Mouse (Mus musculus) intestine, embryonic 16.5 days (tissue): Measurements from ENCODE around the gene Gm37419. TPM values are rescaled to one million over a fixed set of nuclear protein-coding genes. Genes with fewer than 3 reads are reported as not detected.

Experiments
- ATAC-seq: fragments of 200-750 bp; cut with Nextera tagmentation; 2 replicates; pipeline ENCODE4 v1.8.0; 2017; ENCODE audit warnings: moderate TSS enrichment, moderate library complexity
- H3K27ac ChIP-seq: fragments of 300-500 bp; sonication (generic); 2 replicates; pipeline ENCODE4 v1.5.1; 2014; ENCODE audit warnings: mild to moderate bottlenecking, low read length
- H3K27me3 ChIP-seq: fragments of 300-500 bp; sonication (generic); replicated peaks from 2 replicates; pipeline ENCODE4 v1.6.1; 2014; ENCODE audit warnings: low read length, control low read depth, mixed read lengths; ENCODE audit not compliant: control insufficient read depth, insufficient read depth
- H3K36me3 ChIP-seq: fragments of 300-500 bp; sonication (generic); 2 replicates; pipeline ENCODE4 v1.6.1; 2014; ENCODE audit warnings: low read length, control low read depth; ENCODE audit not compliant: control insufficient read depth, insufficient read depth
- H3K4me1 ChIP-seq: fragments of 300-500 bp; sonication (generic); 2 replicates; pipeline ENCODE4 v1.6.1; 2014; ENCODE audit warnings: low read length, control low read depth, mixed read lengths; ENCODE audit not compliant: control insufficient read depth, insufficient read depth
- H3K4me2 ChIP-seq: fragments of 300-500 bp; sonication (generic); 2 replicates; pipeline ENCODE4 v1.6.1; 2014; ENCODE audit warnings: low read depth, low read length, control low read depth
- H3K4me3 ChIP-seq: fragments of 300-500 bp; sonication (generic); 2 replicates; pipeline ENCODE4 v1.5.1; 2014; ENCODE audit warnings: mild to moderate bottlenecking, low read length
- H3K9ac ChIP-seq: fragments of 300-500 bp; sonication (generic); 2 replicates; pipeline ENCODE4 v1.6.1; 2014; ENCODE audit warnings: low read depth, low read length
- H3K9me3 ChIP-seq: fragments of 300-500 bp; sonication (generic); 2 replicates; pipeline ENCODE4 v1.6.1; 2016; ENCODE audit warnings: low read length, control low read depth; ENCODE audit not compliant: control insufficient read depth
- WGBS: fragments of 180-500 bp; shearing (Covaris S2); extraction: QIAGEN DNeasy Blood & Tissue Kit; methylation state at CpG from one replicate; pipeline ENCODE4 v1.1.7; 2014; 5-methylcytosine and 5-hydroxymethylcytosine counted together
- polyA plus RNA-seq: library from polyadenylated mRNA; unstranded; fragments of >200 nt; fragmentation: Nextera tagmentation; extraction: Ambion mirVana; gene quantifications from 2 replicates; pipeline ENCODE4 v1.2.1, GENCODE M21; 2015

Gene Gm37419
- polyA plus RNA-seq, result not detected in 2 replicates

GRCm38 (mm10) chr16:23988466-23989208, at the start of gene Gm37419, which contains the start of gene Bcl6:
Gm37419 (plus strand) TSS chr16:23988482.
Bcl6 (minus strand) TSS chr16:23988852.
- peak; percentile 70 for ATAC-seq
- Histone ChIP-seq H3K4me3 (peak within 1 kb of the TSS; percentile 78), H3K9me3 (no peaks in the 10 kb centered on the region), H3K4me2 (peak within 1 kb of the TSS; percentile 87), H3K9ac (peak within 1 kb of the TSS; percentile 95), H3K36me3 (no peaks in the 10 kb centered on the region), H3K4me1 (peaks cover 28% of the 10 kb centered on the region), H3K27ac (peak within 1 kb of the TSS; percentile 98), H3K27me3 (no peaks in the 10 kb centered on the region)
- WGBS, result under 1% methylated on average over 67 of the region's 68 CpGs

DNA sequence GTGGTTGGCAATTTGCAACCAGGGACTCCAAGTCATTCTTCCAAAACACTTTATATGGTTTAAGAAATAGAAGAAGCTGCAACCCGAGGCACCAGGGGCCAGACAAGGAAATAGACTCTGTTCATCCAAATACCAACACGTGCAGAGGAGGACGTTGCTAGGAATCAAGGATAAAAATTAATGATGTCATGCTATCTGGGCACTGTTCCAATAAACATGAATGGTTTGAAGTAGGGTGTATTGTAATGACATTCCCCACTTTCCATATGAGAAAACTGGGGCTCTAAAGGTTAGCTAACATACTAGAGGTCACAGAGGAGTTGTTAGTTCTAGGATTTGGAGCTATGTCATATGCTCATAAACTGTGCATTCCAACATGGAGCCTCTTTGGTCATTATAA, 43.5 kb upstream of the Gm37419 start:
- ATAC-seq, result no peak
- Histone ChIP-seq H3K4me2 (no peak overlapping the region), H3K27me3 (no peaks in the 10 kb centered on the region), H3K4me3 (no peak overlapping the region), H3K4me1 (no peaks in the 10 kb centered on the region), H3K36me3 (no peaks in the 10 kb centered on the region), H3K27ac (no peak overlapping the region), H3K9me3 (no peaks in the 10 kb centered on the region), H3K9ac (no peak overlapping the region)
- WGBS, result 28% methylated on average over 3 of the region's 3 CpGs

DNA sequence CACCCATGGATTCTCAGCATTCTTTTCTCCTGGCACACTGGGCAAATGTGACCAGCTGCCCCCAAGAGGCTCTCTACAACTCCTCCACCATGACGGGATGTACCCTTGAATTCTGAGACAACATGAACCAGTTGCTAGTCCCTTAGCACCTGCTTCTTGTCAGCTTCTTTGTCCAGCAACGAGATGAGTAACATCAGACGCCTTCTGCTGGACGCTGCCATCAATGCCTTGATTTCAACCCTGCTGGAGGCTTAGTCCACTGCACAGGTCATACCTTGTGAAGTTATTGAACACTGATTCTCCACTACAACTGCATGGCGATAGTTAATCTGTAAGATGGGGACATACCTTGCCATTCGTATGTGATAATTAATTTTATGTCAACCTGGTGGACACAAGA, 40.6 kb upstream of the Gm37419 start:
- H3K4me1 ChIP-seq, result no peaks in the 10 kb centered on the region
- H3K27ac ChIP-seq, result no peak overlapping the region
- no peak overlapping the region for H3K9ac ChIP-seq
- no peaks in the 10 kb centered on the region for H3K9me3 ChIP-seq
- no peaks in the 10 kb centered on the region for H3K36me3 ChIP-seq
- H3K27me3 ChIP-seq, result no peaks in the 10 kb centered on the region
- no peak for ATAC-seq
- no peak overlapping the region for H3K4me3 ChIP-seq
- H3K4me2 ChIP-seq, result no peak overlapping the region
- WGBS, result 84% methylated on average over 6 of the region's 6 CpGs

DNA sequence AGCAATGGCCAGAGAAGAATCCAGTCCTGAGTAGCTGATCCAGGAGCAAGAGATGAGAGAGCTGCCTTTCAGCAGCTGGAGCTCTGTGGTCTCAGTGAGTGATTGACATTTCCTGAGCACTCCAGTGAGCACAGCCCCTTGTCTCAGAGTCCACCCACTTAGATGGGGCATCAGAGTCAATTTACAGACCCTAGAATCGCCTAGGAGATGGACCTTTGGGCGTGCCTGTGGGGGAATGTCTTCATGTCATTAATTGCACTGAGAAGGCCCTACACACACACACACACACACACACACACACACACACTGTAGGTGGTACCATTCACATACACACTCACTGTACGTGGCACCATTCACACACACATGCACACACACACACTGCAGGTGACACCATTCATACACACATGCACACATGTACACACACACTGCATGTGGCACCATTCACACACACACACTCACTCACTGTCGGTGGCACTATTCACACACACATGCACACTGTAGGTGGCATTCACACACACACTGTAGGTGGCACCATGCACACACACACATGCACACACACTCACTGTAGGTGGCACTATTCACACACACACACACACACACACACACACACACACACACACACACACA, 36.1 kb upstream of the Gm37419 start:
- H3K36me3 ChIP-seq, result no peaks in the 10 kb centered on the region
- no peaks in the 10 kb centered on the region for H3K27me3 ChIP-seq
- no peaks in the 10 kb centered on the region for H3K4me1 ChIP-seq
- no peaks in the 10 kb centered on the region for H3K9me3 ChIP-seq
- H3K27ac ChIP-seq, result no peak overlapping the region
- no peak overlapping the region for H3K4me2 ChIP-seq
- no peak overlapping the region for H3K9ac ChIP-seq
- ATAC-seq, result no peak
- H3K4me3 ChIP-seq, result no peak overlapping the region
- WGBS, result 85% methylated on average over 4 of the region's 4 CpGs

DNA sequence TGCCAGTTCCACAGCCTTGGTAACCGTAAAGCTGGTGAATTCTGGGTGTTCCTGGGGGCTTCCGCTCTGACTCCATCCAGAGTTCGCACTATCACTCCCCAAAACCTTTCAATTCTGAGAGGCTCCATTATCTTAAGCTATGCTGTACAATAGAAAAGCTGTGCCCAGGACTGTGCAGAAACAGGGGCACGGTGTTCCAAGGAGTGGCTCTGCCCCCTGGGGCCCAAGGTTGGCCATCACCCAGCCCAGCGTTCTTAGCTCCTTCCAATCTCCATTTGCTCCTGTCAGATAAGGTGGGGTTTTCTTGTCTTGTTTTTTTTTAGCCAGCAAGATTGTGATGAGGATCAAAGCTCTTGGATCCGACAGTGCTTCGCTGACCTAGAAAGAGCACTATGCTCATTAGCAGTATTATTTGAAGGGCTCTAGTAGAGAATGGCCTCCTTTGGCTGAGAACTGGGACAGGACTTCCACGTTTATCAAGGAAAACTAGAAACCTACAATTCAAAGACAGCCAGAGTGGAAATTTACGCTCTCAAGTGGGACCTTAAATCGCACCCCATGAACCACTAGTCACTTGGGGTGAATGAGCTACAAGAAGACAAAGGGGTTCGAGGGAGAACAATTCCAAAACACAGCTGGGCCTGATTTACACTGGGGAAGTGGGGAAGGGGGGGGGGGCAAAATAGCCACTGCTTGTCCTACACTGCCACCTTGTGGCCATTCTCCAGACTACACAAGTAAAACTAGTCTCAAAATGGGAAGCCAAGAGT, 34.9 kb upstream of the Gm37419 start:
- no peaks in the 10 kb centered on the region for H3K27me3 ChIP-seq
- H3K27ac ChIP-seq, result no peak overlapping the region
- no peak for ATAC-seq
- 49% methylated on average over 11 of the region's 11 CpGs for WGBS
- H3K36me3 ChIP-seq, result no peaks in the 10 kb centered on the region
- no peaks in the 10 kb centered on the region for H3K9me3 ChIP-seq
- no peak overlapping the region for H3K4me2 ChIP-seq
- no peak overlapping the region for H3K4me3 ChIP-seq
- no peak overlapping the region for H3K9ac ChIP-seq
- H3K4me1 ChIP-seq, result no peaks in the 10 kb centered on the region

DNA sequence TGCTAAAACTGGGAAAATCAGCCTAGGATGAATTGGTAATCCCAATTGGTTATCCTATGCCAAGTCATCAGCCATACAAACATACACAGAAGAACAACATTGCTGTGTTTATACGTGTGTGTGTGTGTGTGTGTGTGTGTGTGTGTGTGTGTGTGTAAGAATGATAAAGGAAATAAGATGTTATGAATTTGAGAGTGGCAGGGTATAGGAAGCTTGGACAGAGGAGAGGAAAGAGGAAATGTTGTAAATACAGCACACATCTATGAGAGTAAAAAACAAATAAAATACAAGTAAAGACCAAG, 34.4 kb upstream of the Gm37419 start:
- WGBS, result 3% methylated on average over 1 of the region's 1 CpGs
- Histone ChIP-seq H3K27me3 (no peaks in the 10 kb centered on the region), H3K4me2 (no peak overlapping the region), H3K4me3 (no peak overlapping the region), H3K9ac (no peak overlapping the region), H3K27ac (no peak overlapping the region), H3K4me1 (no peaks in the 10 kb centered on the region), H3K36me3 (no peaks in the 10 kb centered on the region), H3K9me3 (no peaks in the 10 kb centered on the region)
- ATAC-seq, result no peak

DNA sequence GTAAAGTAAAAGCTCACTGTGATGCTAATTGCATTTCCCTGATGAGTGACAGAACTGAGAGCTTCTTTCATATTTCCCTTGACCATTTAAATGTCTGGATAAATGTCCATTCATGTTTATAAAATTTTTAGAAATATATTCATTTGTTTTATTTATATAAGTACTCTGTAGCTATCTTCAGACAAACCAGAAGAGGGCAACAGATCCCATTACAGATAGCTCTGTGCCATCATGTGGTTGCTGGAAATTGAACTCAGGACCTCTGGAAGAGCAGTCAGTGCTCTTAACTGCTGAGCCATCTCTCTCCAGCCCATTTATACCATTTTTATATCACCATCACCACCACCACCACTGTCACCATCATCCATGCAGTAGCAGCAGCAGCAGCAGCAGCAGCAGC, 29.3 kb upstream of the Gm37419 start:
- no peaks in the 10 kb centered on the region for H3K27me3 ChIP-seq
- H3K27ac ChIP-seq, result no peak overlapping the region
- H3K4me1 ChIP-seq, result no peaks in the 10 kb centered on the region
- no peaks in the 10 kb centered on the region for H3K36me3 ChIP-seq
- no peak for ATAC-seq
- H3K4me2 ChIP-seq, result no peak overlapping the region
- H3K4me3 ChIP-seq, result no peak overlapping the region
- H3K9ac ChIP-seq, result no peak overlapping the region
- H3K9me3 ChIP-seq, result no peaks in the 10 kb centered on the region

- no peak overlapping the region for H3K4me3 ChIP-seq
- no peaks in the 10 kb centered on the region for H3K27me3 ChIP-seq
- 0 out of 2 replicates have a peak, but pooled peaks cover 1% of the 10 kb centered on the region for H3K36me3 ChIP-seq
- H3K4me1 ChIP-seq, result no peaks in the 10 kb centered on the region
- H3K9ac ChIP-seq, result no peak overlapping the region
- peak; percentile 46; the same call in 1 of the 2 replicates for ATAC-seq
- no peak overlapping the region for H3K27ac ChIP-seq
- no peaks in the 10 kb centered on the region for H3K9me3 ChIP-seq
- no peak overlapping the region for H3K4me2 ChIP-seq
- WGBS, result 80% methylated on average over 2 of the region's 2 CpGs
Observed at GRCm38 (mm10) chr16:23962401-23962800, 25.9 kb upstream of the Gm37419 start.

DNA sequence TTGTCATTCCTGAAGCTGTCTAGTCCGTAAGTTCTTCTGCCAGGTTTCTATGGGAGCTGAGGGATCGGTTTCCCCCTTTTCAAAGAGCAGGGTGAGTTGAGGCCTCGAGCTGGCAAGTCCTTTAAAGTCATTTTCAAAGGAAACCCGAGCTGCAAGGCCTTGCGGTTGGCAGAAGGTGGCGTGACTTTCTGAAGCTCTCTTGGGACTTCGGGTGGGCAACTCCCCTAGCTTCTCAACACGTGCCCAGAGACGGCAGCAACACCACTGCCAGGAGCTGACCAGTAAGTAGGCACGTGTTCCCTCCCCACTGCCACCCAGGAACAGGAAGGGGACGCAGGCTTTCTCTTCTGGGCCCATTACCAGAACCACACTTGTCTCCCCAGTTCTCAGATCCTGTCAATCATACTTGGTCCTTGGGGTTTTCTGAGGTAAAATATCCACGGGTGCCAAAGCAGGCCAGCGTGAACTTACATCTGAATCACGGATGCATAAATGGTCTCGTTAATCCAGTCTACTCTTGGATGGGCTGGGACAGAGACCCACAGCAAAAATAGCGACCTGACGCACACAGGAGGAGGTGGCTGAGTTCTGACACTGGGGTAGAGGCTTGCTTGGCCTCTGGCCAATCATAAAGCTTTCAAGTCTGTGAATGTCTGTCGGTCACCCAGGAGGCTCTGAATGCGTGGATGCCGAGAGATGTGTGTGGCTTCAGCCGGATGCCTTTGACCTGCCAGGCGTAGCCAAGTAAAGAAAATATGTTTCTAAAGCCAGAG, 24.2 kb upstream of the Gm37419 start:
- no peaks in the 10 kb centered on the region for H3K9me3 ChIP-seq
- no peaks in the 10 kb centered on the region for H3K27me3 ChIP-seq
- H3K36me3 ChIP-seq, result peaks cover 11% of the 10 kb centered on the region
- H3K4me3 ChIP-seq, result no peak overlapping the region
- ATAC-seq, result no peak
- H3K9ac ChIP-seq, result no peak overlapping the region
- no peak overlapping the region for H3K27ac ChIP-seq
- H3K4me1 ChIP-seq, result no peaks in the 10 kb centered on the region
- 81% methylated on average over 22 of the region's 22 CpGs for WGBS
- no peak overlapping the region for H3K4me2 ChIP-seq
